Mouse (Mus musculus) spleen, embryonic (tissue): Measurements from ENCODE around the gene Clec10a.

Experiments used
- CTCF ChIA-PET: fragments of 350-600 bp; sonication (Branson Sonifier 250); formaldehyde crosslinking; loops from one replicate; lab custom pipeline; 2022; lab: Charles Lee

Gene Clec10a

GRCm38 (mm10) chr11:70180496-70180895 lies 24.5 kb downstream of the Clec10a start:
- CTCF ChIA-PET: no interaction called here

GRCm38 (mm10) chr11:70185120-70185519 lies 29.1 kb downstream of the Clec10a start:
- CTCF ChIA-PET: no interaction called here

GRCm38 (mm10) chr11:70189319-70190134 lies 33.5 kb downstream of the Clec10a start:
- CTCF ChIA-PET: interaction anchor here (0.6 kb wide), 1 partner anchor 17 kb away, joined by 5 read pairs; no protein-coding TSS in a partner anchor

GRCm38 (mm10) chr11:70191188-70191587 lies 35.2 kb downstream of the Clec10a start:
- CTCF ChIA-PET: no interaction called here

GRCm38 (mm10) chr11:70192157-70192556 lies 36.2 kb downstream of the Clec10a start:
- CTCF ChIA-PET: no interaction called here

GRCm38 (mm10) chr11:70193354-70194285 lies 37.6 kb downstream of the Clec10a start:
- CTCF ChIA-PET: no interaction called here

GRCm38 (mm10) chr11:70198332-70198731 lies 42.3 kb downstream of the Clec10a start:
- CTCF ChIA-PET: no interaction called here

GRCm38 (mm10) chr11:70199107-70199506 lies 43.1 kb downstream of the Clec10a start:
- CTCF ChIA-PET: no interaction called here

- CTCF ChIA-PET: no interaction called here
Observed at GRCm38 (mm10) chr11:70200036-70200608, 44.1 kb downstream of the Clec10a start.

- CTCF ChIA-PET: no interaction called here
Observed at GRCm38 (mm10) chr11:70201691-70202090, 45.7 kb downstream of the Clec10a start.

GRCm38 (mm10) chr11:70206801-70207200 lies 50.8 kb downstream of the Clec10a start:
- CTCF ChIA-PET: no interaction called here

GRCm38 (mm10) chr11:70207283-70207682 lies 51.3 kb downstream of the Clec10a start:
- CTCF ChIA-PET: no interaction called here

GRCm38 (mm10) chr11:70208778-70209388 lies 52.9 kb downstream of the Clec10a start:
- CTCF ChIA-PET: no interaction called here

- CTCF ChIA-PET: no interaction called here
Observed at GRCm38 (mm10) chr11:70210681-70211080, 54.7 kb downstream of the Clec10a start.

GRCm38 (mm10) chr11:70211972-70212371 lies 56.0 kb downstream of the Clec10a start:
- CTCF ChIA-PET: interaction anchor here (0.5 kb wide), 1 partner anchor 41 kb away, joined by 3 read pairs; no protein-coding TSS in a partner anchor

GRCm38 (mm10) chr11:70212423-70212822 lies 56.4 kb downstream of the Clec10a start, which contains the start of gene Slc16a11:
TSS of gene Slc16a11 (plus strand) at chr11:70212752.
- CTCF ChIA-PET: interaction anchor here (0.5 to 1.0 kb wide), 2 partner anchors 18 to 42 kb away, joined by 3 read pairs; no protein-coding TSS in a partner anchor

GRCm38 (mm10) chr11:70212896-70213295 lies 56.9 kb downstream of the Clec10a start:
- CTCF ChIA-PET: interaction anchor here (0.7 to 1.0 kb wide), 2 partner anchors 18 to 107 kb away, joined by 3 to 4 read pairs; no protein-coding TSS in a partner anchor

- CTCF ChIA-PET: interaction anchor here (0.6 to 0.8 kb wide), 3 partner anchors 8 to 616 kb away, joined by 3 to 5 read pairs (median 4); partner anchors contain the start of gene Bcl6b
Observed at GRCm38 (mm10) chr11:70213736-70214135, 57.7 kb downstream of the Clec10a start.

- CTCF ChIA-PET: interaction anchor here (0.6 to 0.8 kb wide), 3 partner anchors 9 to 617 kb away, joined by 3 to 5 read pairs (median 4); partner anchors contain the start of gene Bcl6b
Observed at GRCm38 (mm10) chr11:70214191-70214855, 58.3 kb downstream of the Clec10a start.

GRCm38 (mm10) chr11:70214856-70215209 lies 58.8 kb downstream of the Clec10a start:
- CTCF ChIA-PET: interaction anchor here (0.8 kb wide), 1 partner anchor 10 kb away, joined by 4 read pairs; no protein-coding TSS in a partner anchor
